Mouse (Mus musculus) adipose tissue, adult 10 weeks (tissue): Measurements from ENCODE around the gene Gm45194. TPM values are rescaled to one million over a fixed set of nuclear protein-coding genes. Genes with fewer than 3 reads are reported as not detected.

Source experiments
- polyA plus RNA-seq: library from polyadenylated mRNA; stranded (reverse); fragments of 350-450 nt; fragmentation: Illumina TruSeq; extraction: RNeasy Lipid Tissue Mini Kit (QIAGEN cat#74804); gene quantifications from one replicate; pipeline ENCODE4 v1.2.3, GENCODE M21; 2014; ENCODE audit warnings: low read depth, low replicate concordance

Gene Gm45194
- polyA plus RNA-seq: not detected

DNA sequence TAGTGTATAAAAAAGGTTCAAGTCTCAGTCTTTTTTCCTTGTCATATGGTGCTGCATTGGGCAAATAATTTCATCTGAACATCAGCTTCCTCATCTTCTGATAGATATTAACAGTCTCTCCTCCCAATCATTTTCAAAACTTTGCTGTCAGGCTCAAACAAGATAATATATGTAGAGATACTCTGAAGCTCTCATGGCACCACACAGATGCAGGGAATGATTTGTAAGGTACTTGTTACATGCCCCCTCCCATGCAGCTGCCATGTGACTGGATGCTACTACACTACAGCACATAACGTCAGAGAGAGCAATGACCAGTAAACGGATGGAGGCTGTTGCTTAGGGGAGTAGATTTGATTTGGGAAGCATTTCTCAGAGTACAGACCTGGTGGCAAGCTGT, at the start of gene Gm45194:
Gene Gm45194, plus strand, starts transcription at position 301 of the 400 bp plus-strand sequence.

GRCm38 (mm10) chrX:112010707-112011106, 119.5 kb downstream of the Gm45194 start, which contains the start of gene Tex16:
Gene Tex16 (plus strand): TSS chrX:112011007.

GRCm38 (mm10) chrX:112238749-112239148, 347.6 kb downstream of the Gm45194 start, which contains the start of gene 4933403O08Rik:
Gene 4933403O08Rik (plus strand): TSS chrX:112239049.

Other genes with a start within 250 kb of the Gm45194 start
- 0.16 TPM for gene Hdx, start 194.3 kb upstream of the Gm45194 start, polyA plus RNA-seq
- gene Tex16, start 119.6 kb downstream of the Gm45194 start, polyA plus RNA-seq: not detected